Mouse (Mus musculus) small intestine, adult 2 months (tissue): Measurements from ENCODE around the gene Slc7a6. TPM values are rescaled to one million over a fixed set of nuclear protein-coding genes. Genes with fewer than 3 reads are reported as not detected.

ENCODE experiments used
- H3K27ac ChIP-seq: fragments of 200-500 bp; 2 replicates; pipeline ENCODE4 v1.5.1; 2012; ENCODE audit warnings: low read depth, low read length, control low read depth, inconsistent platforms; ENCODE audit not compliant: insufficient read depth
- H3K27me3 ChIP-seq: fragments of 200-500 bp; 2 replicates; pipeline ENCODE4 v1.6.1; 2012; ENCODE audit warnings: mild to moderate bottlenecking, moderate library complexity, low read length, inconsistent platforms; ENCODE audit not compliant: control insufficient read depth, insufficient read depth
- H3K36me3 ChIP-seq: fragments of 200-500 bp; 2 replicates; pipeline ENCODE4 v1.6.1; 2012; ENCODE audit warnings: mild to moderate bottlenecking, low read length, control low read depth, inconsistent platforms; ENCODE audit not compliant: control insufficient read depth, insufficient read depth
- H3K4me1 ChIP-seq: fragments of 200-500 bp; 2 replicates; pipeline ENCODE4 v1.6.1; 2012; ENCODE audit warnings: low read length, inconsistent platforms, mixed read lengths; ENCODE audit not compliant: control insufficient read depth, insufficient read depth, insufficient read length
- H3K4me3 ChIP-seq: fragments of 200-500 bp; 2 replicates; pipeline ENCODE4 v1.5.1; 2012; ENCODE audit warnings: low read depth, mild to moderate bottlenecking, control low read depth, inconsistent platforms, low read length, moderate library complexity
- CTCF ChIP-seq: fragments of 200-500 bp; IDR thresholded peaks from 2 replicates; pipeline ENCODE4 v1.5.1; 2012; ENCODE audit warnings: low read depth, mild to moderate bottlenecking, control low read depth, inconsistent platforms, low read length, moderate library complexity, mixed read lengths; ENCODE audit not compliant: insufficient replicate concordance, insufficient read length; ENCODE audit errors: extremely low read depth
- POLR2A ChIP-seq: fragments of 200-500 bp; IDR thresholded peaks from 2 replicates; pipeline ENCODE4 v1.6.1; 2012; ENCODE audit warnings: low read depth, mild to moderate bottlenecking, control low read depth, inconsistent platforms, low read length, moderate library complexity
- WGBS: fragments of 180-500 bp; shearing (Covaris S2); methylation state at CpG from one replicate; pipeline ENCODE4 v1.1.7; 2018; 5-methylcytosine and 5-hydroxymethylcytosine counted together
- polyA plus RNA-seq: library from polyadenylated mRNA; depleted of rRNA; stranded (reverse); fragments of >200 nt; gene quantifications from 2 replicates; pipeline ENCODE4 v1.2.3, GENCODE M21; 2012

The Slc7a6 gene
- polyA plus RNA-seq, 1 experiment, result 6.2 TPM

DNA sequence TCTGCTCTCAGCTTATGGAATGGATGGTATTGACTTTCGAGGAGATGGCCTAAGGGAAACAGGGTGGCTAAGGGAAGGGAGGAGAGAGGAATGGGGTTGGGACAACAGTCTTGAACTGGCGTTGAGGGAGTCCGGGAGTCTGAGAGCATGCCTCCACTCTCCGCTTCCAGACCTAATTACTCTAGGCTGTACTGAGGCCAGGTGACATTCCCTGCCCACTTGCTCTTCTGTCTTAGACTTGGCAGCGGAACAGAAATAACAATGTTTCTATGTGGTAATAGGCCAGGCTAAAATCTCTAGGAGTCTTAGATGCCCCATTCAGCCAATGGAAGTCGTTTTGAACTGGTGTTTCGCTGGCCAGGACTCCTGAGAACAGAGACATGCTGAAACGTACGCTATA is 17.6 kb upstream of the Slc7a6 start:
- no peak for TF ChIP-seq CTCF
- no peak for TF ChIP-seq POLR2A
- 69% methylated on average over 9 of the region's 9 CpGs for WGBS
- Histone ChIP-seq H3K36me3 (no peaks in the 10 kb centered on the region), H3K4me1 (no peaks in the 10 kb centered on the region; the same call in 1 of the 2 replicates), H3K4me3 (peak overlapping the region; percentile 69; the same call in 1 of the 2 replicates), H3K27me3 (no peaks in the 10 kb centered on the region), H3K27ac (no peak overlapping the region)

DNA sequence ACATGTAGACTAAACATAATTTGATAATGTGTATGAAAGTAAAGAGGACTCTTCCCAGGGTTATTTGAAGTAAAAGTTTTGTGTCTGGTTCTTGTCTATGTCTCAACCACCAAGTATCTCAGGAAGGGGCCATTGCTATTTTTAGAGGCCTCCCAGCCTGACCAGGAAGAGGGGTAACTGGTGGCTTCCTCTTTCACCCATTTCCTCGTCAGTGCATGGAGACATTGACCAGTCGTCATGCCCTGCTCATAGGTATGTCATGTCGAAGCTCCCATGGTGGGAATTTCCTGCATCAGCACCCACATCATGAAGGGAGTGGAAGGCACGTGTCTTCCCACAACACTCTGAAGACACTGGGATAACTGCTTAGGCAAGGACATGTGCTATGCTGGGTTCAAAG is 15.8 kb upstream of the Slc7a6 start:
- Histone ChIP-seq H3K36me3 (no peaks in the 10 kb centered on the region), H3K27ac (no peak overlapping the region), H3K4me3 (no peak overlapping the region), H3K27me3 (no peaks in the 10 kb centered on the region), H3K4me1 (no peaks in the 10 kb centered on the region; the same call in 1 of the 2 replicates)
- TF ChIP-seq POLR2A, result no peak
- no peak for TF ChIP-seq CTCF
- 57% methylated on average over 4 of the region's 4 CpGs for WGBS

DNA sequence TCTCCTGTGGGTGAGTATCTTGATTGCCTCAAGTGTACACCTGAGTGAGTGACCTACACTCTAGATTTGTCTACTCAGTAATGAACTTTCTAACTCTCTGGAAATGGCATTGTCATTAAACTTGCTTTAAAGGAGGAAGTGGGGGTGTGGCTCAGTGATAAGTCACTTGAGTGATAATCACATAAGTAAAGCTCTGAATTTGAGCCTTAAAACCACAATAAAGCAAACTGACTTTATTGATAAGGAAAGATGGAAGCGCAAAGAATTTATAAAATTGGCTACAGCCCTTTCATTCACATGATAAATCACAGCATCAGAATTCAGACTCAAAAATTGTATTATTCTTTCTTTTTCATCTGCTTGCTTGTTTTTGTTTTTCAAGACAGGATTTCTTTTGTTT is 11.2 kb upstream of the Slc7a6 start:
- Histone ChIP-seq H3K27me3 (no peaks in the 10 kb centered on the region), H3K4me1 (no peaks in the 10 kb centered on the region), H3K4me3 (no peak overlapping the region), H3K36me3 (no peaks in the 10 kb centered on the region; the same call in 1 of the 2 replicates), H3K27ac (no peak overlapping the region)
- 53% methylated on average over 1 of the region's 1 CpGs for WGBS
- TF ChIP-seq POLR2A (no peak), CTCF (no peak)

DNA sequence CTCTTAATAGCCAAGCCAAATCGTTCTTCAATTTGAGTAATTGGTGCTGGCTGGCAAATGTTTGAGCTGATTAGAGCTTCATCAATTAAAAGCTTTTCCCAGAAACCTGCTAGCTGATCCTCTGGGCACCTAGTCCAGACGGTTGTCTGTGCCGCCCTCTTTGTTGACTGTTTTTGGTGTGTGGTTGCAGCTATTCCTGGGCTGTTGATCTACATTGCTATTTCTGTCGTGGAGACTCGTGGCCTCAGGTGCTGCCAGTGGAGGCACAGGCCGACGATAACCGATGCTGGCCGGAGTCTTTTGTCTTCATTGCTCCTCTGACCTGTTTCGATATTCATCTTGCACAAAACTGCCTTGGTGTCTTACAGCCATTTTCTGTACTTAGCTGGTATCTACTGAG is 10.3 kb upstream of the Slc7a6 start:
- no peak overlapping the region for H3K4me3 ChIP-seq
- no peaks in the 10 kb centered on the region for H3K4me1 ChIP-seq
- no peak overlapping the region for H3K27ac ChIP-seq
- TF ChIP-seq CTCF (no peak), POLR2A (no peak)
- peaks cover 3% of the 10 kb centered on the region; the same call in 1 of the 2 replicates for H3K36me3 ChIP-seq
- whole genome bisulfite sequencing, result 92% methylated on average over 10 of the region's 10 CpGs
- no peaks in the 10 kb centered on the region for H3K27me3 ChIP-seq

DNA sequence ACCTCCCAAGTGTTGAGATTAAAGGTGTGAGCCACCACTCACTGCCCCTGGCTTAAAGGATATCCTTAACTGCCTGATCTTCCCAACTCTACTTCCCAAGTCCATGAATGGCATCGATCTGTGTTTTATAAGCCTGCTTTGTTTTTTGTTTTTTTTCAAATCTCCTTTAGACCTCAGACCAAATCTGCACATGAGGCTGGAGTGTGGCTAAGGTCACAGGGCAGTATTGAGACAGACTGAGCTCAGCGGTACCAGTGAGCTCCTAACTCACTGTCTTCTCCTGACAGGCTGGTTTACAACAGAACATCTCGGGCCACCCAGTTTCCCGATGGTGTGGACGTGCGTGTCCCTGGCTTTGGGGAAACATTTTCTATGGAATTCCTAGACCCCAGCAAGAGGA is 8.8 kb upstream of the Slc7a6 start:
- TF ChIP-seq POLR2A, result no peak
- no peak for TF ChIP-seq CTCF

DNA sequence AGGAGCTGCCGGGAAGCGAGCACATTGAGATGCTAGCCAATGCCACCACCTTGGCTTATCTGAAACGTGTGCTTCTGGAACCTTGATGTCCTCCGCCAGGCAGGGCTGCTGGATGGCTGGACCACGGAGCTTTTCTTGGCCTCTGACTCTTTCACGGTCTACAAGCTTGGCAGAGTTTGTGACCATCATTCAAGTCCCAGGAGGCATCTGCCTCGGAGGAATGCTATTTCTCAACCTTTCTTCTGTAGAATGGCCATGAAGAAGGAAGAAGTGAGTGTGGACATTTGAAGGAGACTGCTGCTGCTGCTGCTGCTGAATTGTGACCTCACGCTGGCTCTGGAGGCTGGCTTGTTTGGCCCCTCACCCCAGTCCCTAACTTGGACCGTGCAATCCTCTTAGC is 5.4 kb upstream of the Slc7a6 start:
- Histone ChIP-seq H3K27ac (no peak overlapping the region), H3K27me3 (no peaks in the 10 kb centered on the region), H3K4me3 (no peak overlapping the region), H3K36me3 (peaks cover 3% of the 10 kb centered on the region; the same call in 1 of the 2 replicates), H3K4me1 (no peaks in the 10 kb centered on the region)
- WGBS, result 86% methylated on average over 9 of the region's 9 CpGs
- TF ChIP-seq CTCF (no peak), POLR2A (no peak)

More for the DNA sequence above, 8.8 kb upstream of the Slc7a6 start:
- Histone ChIP-seq H3K4me3 (no peak overlapping the region), H3K27me3 (no peaks in the 10 kb centered on the region), H3K27ac (no peak overlapping the region), H3K36me3 (peaks cover 3% of the 10 kb centered on the region; the same call in 1 of the 2 replicates), H3K4me1 (no peaks in the 10 kb centered on the region)
- 90% methylated on average over 6 of the region's 6 CpGs for WGBS

GRCm38 (mm10) chr8:106165460-106165859 is 3.2 kb upstream of the Slc7a6 start:
- no peak overlapping the region for H3K27ac ChIP-seq
- H3K4me3 ChIP-seq, result no peak overlapping the region
- WGBS, result 33% methylated on average over 4 of the region's 4 CpGs
- 0 out of 2 replicates have a peak, but pooled peaks cover 3% of the 10 kb centered on the region for H3K27me3 ChIP-seq
- H3K4me1 ChIP-seq, result no peaks in the 10 kb centered on the region
- peaks cover 3% of the 10 kb centered on the region; the same call in 1 of the 2 replicates for H3K36me3 ChIP-seq
- TF ChIP-seq CTCF (peak; percentile 76; the same call in 1 of the 2 replicates), POLR2A (no peak)
